Mouse (Mus musculus): ENCODE measurements at regions not wholly inside any gene's neighbourhood (a gene's known extent, or its start where the extent isn't known, plus 50 kb on each side); places are given as distances from the start of the nearest gene placed in this dataset.

- TF ChIP-seq CTCF (conservative IDR thresholded peaks at IDR 0.05; ENCODE audit: insufficient read depth, insufficient read length, low read depth, low read length) (no peak), POLR2A (IDR thresholded peaks at IDR 0.05; ENCODE audit: low read depth, low read length) (no peak)
Measured at GRCm38 (mm10) chr4:89470756-89471155, 159.9 kb upstream of the Cdkn2b start.

Data from kidney, adult 2 months (tissue).